Mouse (Mus musculus) midbrain, embryonic 13.5 days (tissue): ENCODE results near the gene Rmnd5b. TPM values are rescaled to one million over a fixed set of nuclear protein-coding genes. Genes with fewer than 3 reads are reported as not detected.

Source experiments
- ATAC-seq: fragments of 200-750 bp; cut with Nextera tagmentation; 2 replicates; pipeline ENCODE4 v1.8.0; 2017; ENCODE audit warnings: mild to moderate bottlenecking, moderate TSS enrichment, moderate library complexity
- H3K27ac ChIP-seq: fragments of 300-500 bp; sonication (generic); 2 replicates; pipeline ENCODE4 v1.5.1; 2015; ENCODE audit warnings: inconsistent platforms, mild to moderate bottlenecking, moderate library complexity
- H3K27me3 ChIP-seq: fragments of 300-500 bp; sonication (generic); 2 replicates; pipeline ENCODE4 v1.6.1; 2015; ENCODE audit warnings: mild to moderate bottlenecking, inconsistent platforms
- H3K36me3 ChIP-seq: fragments of 300-500 bp; sonication (generic); 2 replicates; pipeline ENCODE4 v1.6.1; 2015; ENCODE audit warnings: mild to moderate bottlenecking, inconsistent platforms
- H3K4me1 ChIP-seq: fragments of 300-500 bp; sonication (generic); replicated peaks from 2 replicates; pipeline ENCODE4 v1.6.1; 2015; ENCODE audit warnings: inconsistent platforms
- H3K4me2 ChIP-seq: fragments of 300-500 bp; sonication (generic); replicated peaks from 2 replicates; pipeline ENCODE4 v1.6.1; 2015; ENCODE audit warnings: moderate library complexity, mild to moderate bottlenecking, inconsistent platforms
- H3K4me3 ChIP-seq: fragments of 300-500 bp; sonication (generic); replicated peaks from 2 replicates; pipeline ENCODE4 v1.5.1; 2015; ENCODE audit warnings: mild to moderate bottlenecking, inconsistent platforms
- H3K9ac ChIP-seq: fragments of 300-500 bp; sonication (generic); replicated peaks from 2 replicates; pipeline ENCODE4 v1.6.1; 2015; ENCODE audit warnings: mild to moderate bottlenecking, inconsistent platforms
- H3K9me3 ChIP-seq: fragments of 300-500 bp; sonication (generic); 2 replicates; pipeline ENCODE4 v1.6.1; 2016; ENCODE audit warnings: mild to moderate bottlenecking, inconsistent platforms
- WGBS: fragments of 180-500 bp; shearing (Covaris S2); methylation state at CpG from one replicate; pipeline ENCODE4 v1.1.7; 2015; 5-methylcytosine and 5-hydroxymethylcytosine counted together
- polyA plus RNA-seq: library from polyadenylated mRNA; unstranded; fragments of >200 nt; fragmentation: Nextera tagmentation; extraction: Ambion mirVana; gene quantifications from 2 replicates; pipeline ENCODE4 v1.2.1, GENCODE M21; 2015

Rmnd5b gene
- polyA plus RNA-seq, 1 experiment from 2014 or later = 71.8 TPM

GRCm38 (mm10) chr11:51646751-51647667, 11.3 kb upstream of the Rmnd5b start:
- H3K27me3 ChIP-seq = peaks cover 24% of the 10 kb centered on the region
- H3K4me3 ChIP-seq = no peak overlapping the region
- no peaks in the 10 kb centered on the region for H3K36me3 ChIP-seq
- H3K27ac ChIP-seq = 0 out of 2 replicates have a peak overlapping the region, but pooled peaks have one; percentile 26
- H3K9me3 ChIP-seq = no peaks in the 10 kb centered on the region
- no peak overlapping the region for H3K9ac ChIP-seq
- WGBS = 81% methylated on average over 15 of the region's 15 CpGs
- no peak for ATAC-seq
- no peak overlapping the region for H3K4me2 ChIP-seq
- peaks cover 31% of the 10 kb centered on the region for H3K4me1 ChIP-seq

GRCm38 (mm10) chr11:51646245-51646644, 10.5 kb upstream of the Rmnd5b start:
- 88% methylated on average over 7 of the region's 7 CpGs for WGBS
- H3K4me3 ChIP-seq = no peak overlapping the region
- ATAC-seq = no peak

GRCm38 (mm10) chr11:51645293-51645692, 9.6 kb upstream of the Rmnd5b start:
- 92% methylated on average over 13 of the region's 13 CpGs for WGBS
- no peak for ATAC-seq
- no peaks in the 10 kb centered on the region for H3K36me3 ChIP-seq
- H3K4me3 ChIP-seq = no peak overlapping the region
- H3K4me1 ChIP-seq = peaks cover 22% of the 10 kb centered on the region
- peaks cover 15% of the 10 kb centered on the region for H3K27me3 ChIP-seq
- H3K27ac ChIP-seq = no peak overlapping the region
- no peak overlapping the region for H3K4me2 ChIP-seq
- H3K9ac ChIP-seq = no peak overlapping the region
- no peaks in the 10 kb centered on the region for H3K9me3 ChIP-seq

More at GRCm38 (mm10) chr11:51646245-51646644, 10.5 kb upstream of the Rmnd5b start:
- no peaks in the 10 kb centered on the region for H3K9me3 ChIP-seq
- no peak overlapping the region for H3K9ac ChIP-seq
- H3K27me3 ChIP-seq = peaks cover 22% of the 10 kb centered on the region
- no peaks in the 10 kb centered on the region for H3K36me3 ChIP-seq
- peaks cover 31% of the 10 kb centered on the region for H3K4me1 ChIP-seq
- H3K27ac ChIP-seq = no peak overlapping the region
- no peak overlapping the region for H3K4me2 ChIP-seq

GRCm38 (mm10) chr11:51644217-51644616, 8.5 kb upstream of the Rmnd5b start:
- Histone ChIP-seq H3K4me3 (no peak overlapping the region), H3K36me3 (no peaks in the 10 kb centered on the region), H3K4me1 (peaks cover 11% of the 10 kb centered on the region), H3K27me3 (peaks cover 4% of the 10 kb centered on the region; the same call in 1 of the 2 replicates), H3K9ac (no peak overlapping the region; the same call in 1 of the 2 replicates), H3K9me3 (no peaks in the 10 kb centered on the region), H3K27ac (no peak overlapping the region), H3K4me2 (no peak overlapping the region)
- WGBS = 74% methylated on average over 16 of the region's 16 CpGs
- no peak for ATAC-seq

- H3K36me3 ChIP-seq = no peaks in the 10 kb centered on the region
- H3K4me3 ChIP-seq = no peak overlapping the region
- H3K9me3 ChIP-seq = no peaks in the 10 kb centered on the region
- no peaks in the 10 kb centered on the region for H3K27me3 ChIP-seq
- ATAC-seq = no peak
- H3K4me2 ChIP-seq = no peak overlapping the region
- H3K27ac ChIP-seq = no peak overlapping the region
- no peak overlapping the region; the same call in 1 of the 2 replicates for H3K9ac ChIP-seq
- H3K4me1 ChIP-seq = peaks cover 7% of the 10 kb centered on the region
- 60% methylated on average over 15 of the region's 15 CpGs for WGBS
These were observed 8.1 kb upstream of the Rmnd5b start for GRCm38 (mm10) chr11:51643761-51644160.

GRCm38 (mm10) chr11:51643202-51643601, 7.5 kb upstream of the Rmnd5b start:
- Histone ChIP-seq H3K36me3 (no peaks in the 10 kb centered on the region), H3K27ac (no peak overlapping the region), H3K9ac (no peak overlapping the region), H3K4me1 (peaks cover 2% of the 10 kb centered on the region), H3K4me2 (no peak overlapping the region), H3K9me3 (no peaks in the 10 kb centered on the region), H3K4me3 (no peak overlapping the region), H3K27me3 (peaks cover 3% of the 10 kb centered on the region; the same call in 1 of the 2 replicates)
- 84% methylated on average over 9 of the region's 9 CpGs for WGBS
- ATAC-seq = no peak

- whole genome bisulfite sequencing = 86% methylated on average over 7 of the region's 7 CpGs
- no peaks in the 10 kb centered on the region for H3K36me3 ChIP-seq
- H3K27ac ChIP-seq = no peak overlapping the region
- ATAC-seq = no peak
- H3K9ac ChIP-seq = no peak overlapping the region
- peaks cover 8% of the 10 kb centered on the region; the same call in 1 of the 2 replicates for H3K27me3 ChIP-seq
- peaks cover 12% of the 10 kb centered on the region for H3K4me1 ChIP-seq
- no peak overlapping the region for H3K4me2 ChIP-seq
- H3K4me3 ChIP-seq = no peak overlapping the region
- H3K9me3 ChIP-seq = no peaks in the 10 kb centered on the region
These were observed 5.1 kb upstream of the Rmnd5b start for GRCm38 (mm10) chr11:51640748-51641147.

- 72% methylated on average over 5 of the region's 5 CpGs for WGBS
- Histone ChIP-seq H3K9me3 (no peaks in the 10 kb centered on the region), H3K27me3 (peaks cover 8% of the 10 kb centered on the region; the same call in 1 of the 2 replicates), H3K4me2 (no peak overlapping the region), H3K36me3 (no peaks in the 10 kb centered on the region), H3K9ac (no peak overlapping the region), H3K4me3 (no peak overlapping the region), H3K4me1 (peaks cover 27% of the 10 kb centered on the region), H3K27ac (no peak overlapping the region)
- no peak for ATAC-seq
These were observed 2.8 kb upstream of the Rmnd5b start for GRCm38 (mm10) chr11:51638497-51638896.

- no peak overlapping the region for H3K27ac ChIP-seq
- no peaks in the 10 kb centered on the region for H3K36me3 ChIP-seq
- H3K4me2 ChIP-seq = peak overlapping the region; percentile 26
- no peak for ATAC-seq
- 4% methylated on average over 17 of the region's 17 CpGs for WGBS
- peaks cover 27% of the 10 kb centered on the region for H3K4me1 ChIP-seq
- H3K9me3 ChIP-seq = no peaks in the 10 kb centered on the region
- H3K9ac ChIP-seq = no peak overlapping the region; the same call in 1 of the 2 replicates
- H3K27me3 ChIP-seq = peaks cover 8% of the 10 kb centered on the region; the same call in 1 of the 2 replicates
- no peak overlapping the region for H3K4me3 ChIP-seq
These were observed 2.3 kb upstream of the Rmnd5b start for GRCm38 (mm10) chr11:51637971-51638414.

- H3K9ac ChIP-seq = peak overlapping the region; percentile 81
- peak overlapping the region; percentile 76 for H3K4me2 ChIP-seq
- peak overlapping the region; percentile 84 for H3K4me3 ChIP-seq
- peaks cover 8% of the 10 kb centered on the region; the same call in 1 of the 2 replicates for H3K27me3 ChIP-seq
- no peaks in the 10 kb centered on the region for H3K9me3 ChIP-seq
- peaks cover 27% of the 10 kb centered on the region for H3K4me1 ChIP-seq
- H3K27ac ChIP-seq = peak overlapping the region; percentile 81
- peak; percentile 38 for ATAC-seq
- WGBS = 4% methylated on average over 6 of the region's 6 CpGs
- H3K36me3 ChIP-seq = 0 out of 2 replicates have a peak, but pooled peaks cover 3% of the 10 kb centered on the region
These were observed 608 bp upstream of the Rmnd5b start for GRCm38 (mm10) chr11:51636323-51636684.

GRCm38 (mm10) chr11:51635127-51635524, 570 bp downstream of the Rmnd5b start:
- WGBS = 23% methylated on average over 6 of the region's 6 CpGs
- 0 out of 2 replicates have a peak, but pooled peaks cover 3% of the 10 kb centered on the region for H3K36me3 ChIP-seq
- H3K4me2 ChIP-seq = peak overlapping the region; percentile 76
- H3K4me3 ChIP-seq = peak overlapping the region; percentile 84
- H3K9ac ChIP-seq = peak overlapping the region; percentile 81
- no peak for ATAC-seq
- peaks cover 8% of the 10 kb centered on the region; the same call in 1 of the 2 replicates for H3K27me3 ChIP-seq
- H3K9me3 ChIP-seq = no peaks in the 10 kb centered on the region
- peak overlapping the region; percentile 81 for H3K27ac ChIP-seq
- peaks cover 27% of the 10 kb centered on the region for H3K4me1 ChIP-seq

GRCm38 (mm10) chr11:51633721-51634120, 2.0 kb downstream of the Rmnd5b start:
- no peak overlapping the region for H3K4me2 ChIP-seq
- H3K36me3 ChIP-seq = peaks cover 16% of the 10 kb centered on the region
- H3K4me1 ChIP-seq = peaks cover 27% of the 10 kb centered on the region
- H3K9me3 ChIP-seq = no peaks in the 10 kb centered on the region
- no peak for ATAC-seq
- no peak overlapping the region for H3K9ac ChIP-seq
- 88% methylated on average over 3 of the region's 3 CpGs for WGBS
- no peak overlapping the region for H3K4me3 ChIP-seq
- H3K27me3 ChIP-seq = peaks cover 7% of the 10 kb centered on the region; the same call in 1 of the 2 replicates
- H3K27ac ChIP-seq = no peak overlapping the region
